Mouse (Mus musculus) spleen, adult 2 months (tissue): Measurements from ENCODE around the gene Dync1li1. TPM values are rescaled to one million over a fixed set of nuclear protein-coding genes. Genes with fewer than 3 reads are reported as not detected.

Source experiments
- DNase-seq, 2 experiments: peaks; one replicate each; pipeline versions ENCODE4 v3.0.0 to v3.0.0-alpha.2; 2012 to 2021; ENCODE audit warnings: low spot score in 2 of 2, low read depth in 1 of 2
- H3K27ac ChIP-seq: fragments of 200-500 bp; 2 replicates; pipeline ENCODE4 v1.5.1; 2012; ENCODE audit warnings: low read length, inconsistent platforms; ENCODE audit not compliant: insufficient read depth
- H3K27me3 ChIP-seq: fragments of 200-500 bp; 2 replicates; pipeline ENCODE4 v1.6.1; 2012; ENCODE audit warnings: mild to moderate bottlenecking, moderate library complexity, low read length, inconsistent platforms; ENCODE audit not compliant: control insufficient read depth, insufficient read depth
- H3K36me3 ChIP-seq: fragments of 200-500 bp; 2 replicates; pipeline ENCODE4 v1.6.1; 2012; ENCODE audit warnings: mild to moderate bottlenecking, low read length, inconsistent platforms; ENCODE audit not compliant: control insufficient read depth, insufficient read depth
- H3K4me1 ChIP-seq: fragments of 200-500 bp; 2 replicates; pipeline ENCODE4 v1.6.1; 2011; ENCODE audit warnings: inconsistent platforms; ENCODE audit not compliant: control insufficient read depth, insufficient read depth, insufficient read length
- H3K4me3 ChIP-seq: fragments of 200-500 bp; 2 replicates; pipeline ENCODE4 v1.5.1; 2011; ENCODE audit warnings: mild to moderate bottlenecking, inconsistent platforms; ENCODE audit not compliant: insufficient read depth, insufficient read length; ENCODE audit errors: extremely low read depth
- CTCF ChIP-seq: fragments of 200-500 bp; IDR thresholded peaks from 2 replicates; pipeline ENCODE4 v1.5.1; 2011; ENCODE audit warnings: mild to moderate bottlenecking, inconsistent platforms; ENCODE audit not compliant: insufficient read depth, insufficient read length, insufficient replicate concordance; ENCODE audit errors: extremely low read depth
- POLR2A ChIP-seq: fragments of 200-500 bp; IDR thresholded peaks from 2 replicates; pipeline ENCODE4 v1.6.1; 2011; ENCODE audit warnings: low read depth, low read length, inconsistent platforms
- WGBS: fragments of 180-500 bp; shearing (Covaris S2); methylation state at CpG from one replicate; pipeline ENCODE4 v1.1.7; 2018; 5-methylcytosine and 5-hydroxymethylcytosine counted together
- polyA plus RNA-seq: library from polyadenylated mRNA; depleted of rRNA; stranded (reverse); fragments of >200 nt; gene quantifications from 2 replicates; pipeline ENCODE4 v1.2.3, GENCODE M21; 2012; rRNA removed

The Dync1li1 gene
- polyA plus RNA-seq, 1 experiment, result 9.8 TPM

DNA sequence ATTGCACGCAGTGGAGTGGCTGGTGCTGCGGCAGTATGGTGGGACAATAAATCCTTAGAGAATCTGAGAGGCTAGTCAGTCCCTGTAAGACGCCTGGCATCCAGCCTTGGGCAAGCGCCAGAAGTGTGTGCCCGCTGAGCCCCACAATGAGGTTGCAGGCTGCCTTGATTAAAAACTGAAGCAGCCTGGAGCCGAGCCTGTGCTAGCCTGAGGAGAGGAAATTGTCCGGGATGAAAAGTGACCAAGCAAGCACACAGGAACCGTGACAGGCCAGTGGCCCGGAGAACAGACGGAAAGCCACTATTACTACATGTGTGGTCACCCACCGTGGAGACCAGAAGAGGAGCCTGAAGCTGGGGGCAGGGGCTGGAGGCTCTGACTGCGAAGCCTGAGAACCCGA lies 78.4 kb downstream of the Dync1li1 start:
- Histone ChIP-seq H3K4me3 (no peak overlapping the region), H3K27me3 (no peaks in the 10 kb centered on the region), H3K27ac (no peak overlapping the region), H3K36me3 (peaks cover 12% of the 10 kb centered on the region), H3K4me1 (peaks cover 6% of the 10 kb centered on the region; the same call in 1 of the 2 replicates)
- WGBS, result 78% methylated on average over 13 of the region's 13 CpGs
- TF ChIP-seq POLR2A, result no peak
- no peak for TF ChIP-seq CTCF
- DNase-seq, result no peak

DNA sequence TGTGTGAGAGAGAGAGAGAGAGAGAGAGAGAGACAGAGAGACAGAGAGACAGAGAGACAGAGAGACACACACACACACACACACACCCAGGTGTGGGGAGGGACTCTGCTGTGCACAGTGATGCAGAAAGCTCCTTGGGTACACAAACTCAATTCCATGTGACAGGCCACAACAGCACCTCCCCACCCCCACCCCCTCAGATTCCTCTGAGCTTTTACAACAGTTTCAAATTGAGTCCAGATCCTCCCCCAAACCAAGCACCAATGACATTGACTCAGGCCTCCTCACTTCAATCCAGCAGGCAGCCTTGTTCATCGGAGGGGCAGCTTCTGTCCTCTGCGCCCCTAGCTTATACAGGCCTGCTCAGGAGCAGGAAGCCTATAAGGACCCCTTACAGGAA lies 78.9 kb downstream of the Dync1li1 start:
- 79% methylated on average over 2 of the region's 2 CpGs for WGBS
- Histone ChIP-seq H3K36me3 (peaks cover 13% of the 10 kb centered on the region), H3K27me3 (no peaks in the 10 kb centered on the region), H3K4me3 (no peak overlapping the region), H3K4me1 (peaks cover 6% of the 10 kb centered on the region; the same call in 1 of the 2 replicates), H3K27ac (no peak overlapping the region)
- no peak for DNase-seq
- no peak for TF ChIP-seq CTCF
- no peak for TF ChIP-seq POLR2A

DNA sequence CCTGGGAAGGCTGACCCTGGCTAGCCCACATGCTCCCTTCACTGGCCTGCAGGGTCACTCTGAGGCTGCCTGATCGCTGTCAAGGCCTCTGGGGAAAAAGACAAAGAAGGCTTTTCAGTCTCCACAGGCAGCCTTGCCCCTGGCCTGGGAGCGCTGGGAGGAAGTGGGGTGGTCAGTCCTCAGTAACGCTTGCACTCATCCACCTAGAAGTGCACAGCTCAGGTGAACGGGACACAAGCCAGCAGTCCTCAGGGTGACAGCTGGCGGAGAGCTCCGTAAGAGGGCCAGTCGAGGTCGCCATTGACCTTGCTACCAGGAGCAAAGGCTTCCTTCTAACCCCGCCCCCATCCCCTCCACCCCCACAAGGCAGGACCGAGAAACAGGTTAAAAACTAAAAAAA lies 79.5 kb downstream of the Dync1li1 start:
- H3K4me3 ChIP-seq, result no peak overlapping the region
- WGBS, result 68% methylated on average over 10 of the region's 10 CpGs
- no peak overlapping the region for H3K27ac ChIP-seq
- TF ChIP-seq CTCF (no peak), POLR2A (no peak)
- peaks cover 6% of the 10 kb centered on the region; the same call in 1 of the 2 replicates for H3K4me1 ChIP-seq
- H3K36me3 ChIP-seq, result peaks cover 10% of the 10 kb centered on the region
- no peaks in the 10 kb centered on the region for H3K27me3 ChIP-seq
- DNase-seq, result no peak

GRCm38 (mm10) chr9:114770224-114770623 lies 81.6 kb downstream of the Dync1li1 start:
- peak in 1 of 2 experiments; percentile 23 for DNase-seq
- 29% methylated on average over 4 of the region's 4 CpGs for WGBS
- Histone ChIP-seq H3K27ac (no peak overlapping the region; the same call in 1 of the 2 replicates), H3K4me3 (no peak overlapping the region), H3K4me1 (peaks cover 12% of the 10 kb centered on the region), H3K27me3 (no peaks in the 10 kb centered on the region), H3K36me3 (peaks cover 10% of the 10 kb centered on the region)
- no peak for TF ChIP-seq CTCF

DNA sequence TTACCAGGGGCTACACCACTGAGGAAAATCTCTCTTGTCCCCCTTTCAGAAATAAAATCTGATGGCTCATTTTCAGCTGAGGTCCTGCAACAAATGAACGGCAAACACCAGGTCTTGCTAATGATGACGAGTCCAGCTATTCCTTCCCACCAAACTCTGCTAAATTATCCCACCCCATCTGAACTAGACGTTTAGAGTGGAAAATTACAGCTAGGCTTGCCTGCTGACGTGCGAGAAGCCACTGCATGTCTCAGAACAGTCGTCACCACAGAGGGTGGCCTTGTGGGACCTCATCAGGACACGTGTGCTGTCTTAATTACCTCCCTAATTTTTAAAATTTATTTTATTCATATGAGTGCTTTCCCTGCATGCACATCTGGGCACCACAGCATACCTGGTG lies 83.0 kb downstream of the Dync1li1 start:
- no peak for DNase-seq
- TF ChIP-seq CTCF, result no peak
- TF ChIP-seq POLR2A, result no peak
- 76% methylated on average over 7 of the region's 7 CpGs for WGBS
- Histone ChIP-seq H3K4me3 (no peak overlapping the region), H3K27me3 (no peaks in the 10 kb centered on the region), H3K4me1 (peaks cover 23% of the 10 kb centered on the region), H3K27ac (no peak overlapping the region), H3K36me3 (peaks cover 9% of the 10 kb centered on the region)

Other genes starting within 250 kb of the Dync1li1 start
- gene Ccr4, start 183.9 kb upstream of the Dync1li1 start, polyA plus RNA-seq, result 2.6 and 4.0 TPM in 2 replicates
- gene C130032M10Rik, start 173.1 kb upstream of the Dync1li1 start, polyA plus RNA-seq, result not detected in 2 replicates
- 0.05 and 0.06 TPM in 2 replicates for gene Trim71, start 124.4 kb upstream of the Dync1li1 start, polyA plus RNA-seq
- gene Cnot10, start 48.6 kb upstream of the Dync1li1 start, polyA plus RNA-seq, result 18.7 and 18.8 TPM in 2 replicates
- gene Cmtm6, start 42.3 kb downstream of the Dync1li1 start, polyA plus RNA-seq, result 36.7 and 38.5 TPM in 2 replicates
- gene Cmtm7, start 93.1 kb downstream of the Dync1li1 start, polyA plus RNA-seq, result 237 and 317 TPM in 2 replicates
- gene Cmtm8, start 155.4 kb downstream of the Dync1li1 start, polyA plus RNA-seq, result 5.8 and 7.9 TPM in 2 replicates
- gene Gpd1l, start 245.2 kb downstream of the Dync1li1 start, polyA plus RNA-seq, result 25.7 and 29.1 TPM in 2 replicates